In the genomic region with DNA sequence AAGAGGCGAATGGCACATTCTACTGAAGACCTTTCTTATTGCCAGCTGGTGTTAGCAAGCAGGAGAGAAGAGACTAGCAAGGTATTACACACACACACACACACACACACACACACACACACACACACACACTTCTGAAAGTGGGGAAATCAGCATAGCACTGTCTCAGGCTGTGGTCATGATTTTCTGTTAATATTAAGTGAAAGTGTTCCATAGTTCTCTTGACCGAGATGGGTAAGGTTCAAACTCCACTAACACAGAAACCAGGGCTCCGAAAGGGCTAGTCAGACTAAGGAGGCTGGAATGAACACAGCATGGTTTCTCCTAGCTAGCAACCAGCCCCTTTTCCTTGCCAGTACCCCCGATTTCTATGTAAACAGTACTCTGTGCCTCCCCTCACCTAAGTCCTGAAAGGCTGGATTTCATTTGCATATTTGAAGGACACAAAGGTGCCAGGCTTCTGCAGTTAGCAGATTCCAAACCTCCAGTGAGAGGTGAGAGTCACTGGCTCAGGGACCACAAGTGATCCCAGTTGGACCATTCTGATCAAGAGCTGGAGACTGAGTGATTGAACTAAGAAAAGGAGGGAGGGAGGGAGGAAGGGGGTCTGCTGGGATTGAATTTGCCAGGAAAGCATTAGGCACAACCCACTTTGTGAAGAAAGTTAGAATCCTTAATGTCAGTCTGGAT, we compare ENCODE assay signal across 20 mouse cellular contexts.
DNase-seq lines count a peak whose midpoint lies in the region; ATAC-seq and TF ChIP-seq lines count a peak whose summit lies in the region.
"Had no signal": no experiment of that assay in that cellular context is flagged by ENCODE, and none has a peak within 500 bp of the region (broad histone marks: within the 10 kb centered on the region; RNA-seq: fewer than 3 reads in every experiment).

No protein-coding gene starts in this region.

- 0 out of 2 replicates have a peak, but pooled peaks cover under 1% of the 10 kb centered on the region for H3K4me1 ChIP-seq in intestine, embryonic 16.5 days (ENCODE audit: control insufficient read depth, insufficient read depth, low read length)
- peaks cover 5% of the 10 kb centered on the region for H3K4me1 ChIP-seq in liver, postnatal 0 days (ENCODE audit: insufficient read depth)

- DNase-seq in kidney, adult 8-10 months: peak; percentile 75 to 87
- peak; percentile 75 to 86 for DNase-seq in kidney, postnatal 36 days
- peak; percentile 49 for DNase-seq in liver, postnatal 0 days
- DNase-seq in cerebellum, adult 11-12 months: no peak
- DNase-seq in urinary bladder, postnatal 36 days (ENCODE audit: low spot score in 2 of 2): no peak
- DNase-seq in thymus, postnatal 0 days (ENCODE audit: low spot score): no peak
- DNase-seq: adrenal gland, adult 8-10 months; cerebellum, postnatal 36 days; heart, postnatal 4 days; retina, postnatal 1 day; right cerebral cortex, postnatal 4 days had no signal

- H3K27me3 ChIP-seq in intestine, embryonic 16.5 days (replicated peaks; ENCODE audit: control insufficient read depth, insufficient read depth, low read length): no peaks in the 10 kb centered on the region
- H3K27me3 ChIP-seq in liver, postnatal 0 days (ENCODE audit: insufficient read depth, low read length): no peaks in the 10 kb centered on the region
- H3K27me3 ChIP-seq: heart, embryonic 13.5 days; limb, embryonic 12.5 days had no signal

- no peak for TF ChIP-seq EP300 in liver, postnatal 0 days (IDR thresholded peaks at IDR 0.05; ENCODE audit: low read depth)

- no peak for TF ChIP-seq CTCF in liver, postnatal 0 days (IDR thresholded peaks at IDR 0.05; ENCODE audit: low read depth)

- H3K36me3 ChIP-seq in intestine, embryonic 16.5 days (ENCODE audit: control insufficient read depth, insufficient read depth, low read length): no peaks in the 10 kb centered on the region
- no peaks in the 10 kb centered on the region for H3K36me3 ChIP-seq in liver, postnatal 0 days (replicated peaks; ENCODE audit: insufficient read depth, low read length)
- H3K36me3 ChIP-seq: G1E; heart, embryonic 13.5 days; limb, embryonic 12.5 days had no signal

- no peak overlapping the region for H3K27ac ChIP-seq in intestine, embryonic 16.5 days (ENCODE audit: low read length)
- peak overlapping the region; percentile 87 for H3K27ac ChIP-seq in liver, postnatal 0 days (ENCODE audit: low read depth)
- H3K27ac ChIP-seq: heart, embryonic 13.5 days; layer of hippocampus, adult 2 months; left cerebral cortex, adult 2 months; limb, embryonic 12.5 days had no signal

- no peak overlapping the region for H3K4me3 ChIP-seq in intestine, embryonic 16.5 days (ENCODE audit: low read length)
- H3K4me3 ChIP-seq in liver, postnatal 0 days (ENCODE audit: low read depth, low read length): no peak overlapping the region
- H3K4me3 ChIP-seq: heart, embryonic 13.5 days; layer of hippocampus, adult 2 months; left cerebral cortex, adult 2 months; limb, embryonic 12.5 days had no signal

- ATAC-seq in intestine, embryonic 16.5 days: peak; percentile 88
- peak; percentile 94 for ATAC-seq in liver, postnatal 0 days
- ATAC-seq: forebrain, embryonic 14.5 days; hindbrain, embryonic 16.5 days; midbrain, embryonic 16.5 days had no signal

- H3K9me3 ChIP-seq in intestine, embryonic 16.5 days (ENCODE audit: control insufficient read depth, low read length): no peaks in the 10 kb centered on the region
- H3K9me3 ChIP-seq in liver, postnatal 0 days (ENCODE audit: low read length): no peaks in the 10 kb centered on the region
- H3K9me3 ChIP-seq: G1E; heart, embryonic 13.5 days; limb, embryonic 12.5 days had no signal

- no peak overlapping the region for H3K9ac ChIP-seq in intestine, embryonic 16.5 days (ENCODE audit: low read depth, low read length)
- H3K9ac ChIP-seq in liver, postnatal 0 days (replicated peaks): no peak overlapping the region
- H3K9ac ChIP-seq: heart, embryonic 13.5 days; limb, embryonic 12.5 days had no signal

- WGBS in intestine, embryonic 16.5 days: 70% methylated on average over 4 of the region's 4 CpGs
- 44% methylated on average over 4 of the region's 4 CpGs for WGBS in liver, postnatal 0 days (ENCODE audit: insufficient replicate concordance)

- H3K4me2 ChIP-seq in intestine, embryonic 16.5 days (ENCODE audit: low read depth, low read length): no peak overlapping the region
- no peak overlapping the region for H3K4me2 ChIP-seq in liver, postnatal 0 days (ENCODE audit: low read depth, low read length)
- H3K4me2 ChIP-seq: heart, embryonic 13.5 days; limb, embryonic 12.5 days had no signal

Comparison
In these comparisons a context has a peak if more than half of its experiments do, and no peak if none do; other contexts are left out.
1. DNase-seq: peak in kidney, adult 8-10 months (2 of 2), kidney, postnatal 36 days (2 of 2) and liver, postnatal 0 days (single experiment); none in cerebellum, adult 11-12 months (single experiment), urinary bladder, postnatal 36 days (0 of 2) and thymus, postnatal 0 days (single experiment).